Mouse (Mus musculus) right cerebral cortex, postnatal 10 days (tissue): ENCODE results near the gene Sprr2f.

Experiments
- DNase-seq, 2 experiments: peaks; one replicate each; pipeline ENCODE4 v3.0.0; 2021; ENCODE audit warnings: low spot score in 2 of 2

Sprr2f gene

DNA sequence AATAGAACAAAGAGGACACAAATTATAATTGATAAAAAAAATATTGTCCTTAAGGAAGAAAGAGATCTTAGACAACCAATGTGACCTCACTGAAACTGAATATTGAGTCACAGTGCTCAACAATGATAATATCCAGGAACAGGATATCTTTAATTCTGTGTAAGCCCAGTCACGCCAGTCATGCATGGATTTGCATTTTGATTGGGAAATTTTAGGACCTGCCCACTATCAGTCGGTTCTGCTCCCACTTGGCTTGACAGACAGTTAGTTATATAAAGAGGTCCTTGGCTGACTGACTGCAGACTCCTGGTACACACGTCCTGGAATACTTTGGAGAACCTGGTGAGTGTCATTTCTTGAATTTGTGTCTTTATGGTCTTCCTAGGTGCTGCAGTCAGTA lies at the start of gene Sprr2f:
Gene Sprr2f, plus strand, starts transcription at position 301 of the 400 bp plus-strand sequence.
- DNase-seq: no peak

DNA sequence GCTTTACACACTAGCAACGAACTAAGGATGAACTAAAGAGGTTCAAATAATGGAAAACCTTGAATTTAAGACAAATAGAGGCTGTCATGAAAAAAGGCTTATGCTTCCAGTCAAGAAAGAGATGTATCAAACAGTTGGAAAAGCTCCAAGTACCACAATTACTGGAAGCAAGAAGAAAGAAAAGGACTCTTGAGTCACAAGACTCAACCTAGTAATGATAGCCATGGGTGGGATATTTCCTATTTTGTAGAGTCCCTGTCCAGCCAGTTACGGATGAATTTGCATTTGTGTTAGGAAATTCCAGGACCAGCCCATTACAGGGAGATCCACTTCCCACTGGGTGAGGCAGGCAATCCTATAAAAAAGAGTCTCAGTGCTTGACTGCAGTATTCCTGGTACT lies 48.7 kb upstream of the Sprr2f start, which contains the start of gene Sprr2b:
Gene Sprr2b, plus strand, starts transcription at position 301 of the 400 bp plus-strand sequence.
- no peak for DNase-seq

DNA sequence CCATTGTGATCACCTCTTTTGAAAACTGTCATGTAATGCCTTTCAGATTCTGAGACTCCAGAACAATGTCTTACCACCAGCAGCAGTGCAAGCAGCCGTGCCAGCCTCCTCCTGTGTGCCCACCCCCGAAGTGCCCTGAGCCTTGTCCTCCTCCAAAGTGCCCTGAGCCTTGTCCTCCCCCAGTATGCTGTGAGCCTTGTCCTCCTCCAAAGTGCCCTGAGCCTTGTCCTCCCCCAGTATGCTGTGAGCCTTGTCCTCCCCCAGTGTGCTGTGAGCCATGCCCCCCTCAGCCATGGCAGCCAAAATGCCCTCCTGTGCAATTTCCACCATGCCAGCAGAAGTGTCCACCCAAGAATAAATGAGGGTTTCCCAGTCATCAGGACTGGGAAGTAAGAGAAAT lies 47.6 kb upstream of the Sprr2f start:
- DNase-seq: no peak

DNA sequence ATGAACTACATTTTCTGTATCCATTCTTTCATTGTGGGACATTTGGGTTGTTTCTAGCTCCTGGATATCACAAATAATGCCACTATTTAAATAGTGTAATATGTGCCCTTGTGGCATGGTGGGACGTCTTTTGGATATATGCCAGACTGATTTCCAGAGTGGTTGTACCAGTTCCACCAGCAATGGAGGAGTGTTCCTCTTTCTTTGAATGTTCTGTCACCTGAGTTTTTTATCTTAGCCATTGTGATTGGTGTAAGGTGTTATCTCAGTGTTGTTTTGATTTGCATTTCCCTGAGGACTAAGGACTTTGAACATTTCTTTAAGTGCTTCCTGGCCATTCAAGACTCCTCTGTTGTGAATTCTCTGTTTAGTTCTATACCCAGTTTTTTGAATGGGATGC lies 28.7 kb upstream of the Sprr2f start:
- no peak for DNase-seq

DNA sequence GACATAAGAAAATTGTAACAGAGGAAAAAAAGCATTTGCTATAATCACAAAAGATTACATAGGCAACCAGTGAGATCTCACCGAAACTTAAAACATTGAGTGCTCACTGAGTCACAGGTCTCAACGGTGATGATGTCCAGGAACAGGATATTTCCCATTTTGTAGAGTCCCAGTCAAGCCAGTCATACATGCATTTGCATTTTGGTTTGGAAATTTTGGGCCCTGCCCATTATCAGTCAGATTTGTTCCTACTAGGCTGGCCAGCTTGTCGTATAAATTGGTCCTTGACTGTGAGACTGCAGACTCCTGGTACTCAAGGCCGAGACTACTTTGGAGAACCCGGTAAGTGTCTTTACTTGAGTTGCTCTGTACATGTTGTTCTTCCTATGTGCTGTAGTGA lies 26.1 kb upstream of the Sprr2f start, which contains the start of gene Sprr2d:
Gene Sprr2d, plus strand, starts transcription at position 301 of the 400 bp plus-strand sequence.
- DNase-seq: no peak

DNA sequence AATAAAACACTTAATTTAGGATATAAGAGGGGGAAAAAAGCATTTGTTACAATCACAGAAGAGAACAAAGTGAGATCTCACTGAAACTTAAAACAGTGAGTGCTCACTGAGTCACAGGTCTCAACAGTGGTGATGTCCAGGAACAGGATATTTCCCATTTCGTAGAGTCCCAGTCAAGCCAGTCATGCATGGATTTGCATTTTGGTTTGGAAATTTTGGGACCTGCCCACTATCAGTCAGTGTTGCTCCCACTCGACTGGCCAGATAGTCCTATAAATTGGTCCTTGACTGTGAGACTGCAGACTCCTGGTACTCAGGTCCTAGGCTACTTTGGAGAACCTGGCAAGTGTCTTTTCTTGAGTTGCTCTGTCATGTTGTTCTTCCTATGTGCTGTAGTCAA lies 13.1 kb upstream of the Sprr2f start, which contains the start of gene Sprr2e:
Gene Sprr2e, plus strand, starts transcription at position 301 of the 400 bp plus-strand sequence.
- no peak for DNase-seq

DNA sequence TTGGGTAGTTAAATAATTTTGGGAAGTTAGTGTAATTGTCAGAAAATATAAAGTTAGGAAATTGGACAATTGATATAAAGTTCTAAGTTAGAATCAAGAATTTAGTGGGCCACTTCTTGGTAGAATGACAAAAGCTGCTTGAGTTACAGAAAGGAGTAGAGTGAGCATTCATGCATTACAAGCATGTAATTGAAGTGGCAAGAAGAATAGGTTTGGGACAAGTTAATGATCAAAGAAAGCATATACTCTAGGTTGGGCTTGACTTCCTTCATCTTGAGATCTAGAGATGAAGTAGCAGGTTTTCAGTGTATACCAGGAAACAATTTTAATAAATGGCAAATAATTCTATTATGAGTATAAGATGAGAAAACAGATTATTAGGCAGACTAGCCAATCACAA lies 3.4 kb upstream of the Sprr2f start:
- no peak for DNase-seq

DNA sequence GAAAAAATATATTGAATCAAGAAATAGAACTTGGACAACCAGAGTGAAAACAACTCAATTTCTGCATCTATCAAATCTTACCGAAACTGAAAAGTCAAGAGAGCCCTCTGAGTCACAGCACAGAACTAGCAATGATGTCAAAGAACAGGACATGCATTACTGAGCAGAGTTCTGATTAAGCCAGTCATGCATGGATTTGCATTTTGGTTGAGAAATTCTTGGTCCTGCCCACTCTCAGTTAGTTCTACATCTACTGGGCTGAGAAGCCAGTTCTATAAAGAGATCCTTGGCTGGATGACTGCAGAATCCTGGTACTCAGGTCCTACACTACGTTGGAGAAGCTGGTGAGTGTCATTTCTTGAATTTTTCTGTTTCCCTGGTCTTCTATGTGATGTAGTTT lies 8.6 kb downstream of the Sprr2f start:
- no peak for DNase-seq

DNA sequence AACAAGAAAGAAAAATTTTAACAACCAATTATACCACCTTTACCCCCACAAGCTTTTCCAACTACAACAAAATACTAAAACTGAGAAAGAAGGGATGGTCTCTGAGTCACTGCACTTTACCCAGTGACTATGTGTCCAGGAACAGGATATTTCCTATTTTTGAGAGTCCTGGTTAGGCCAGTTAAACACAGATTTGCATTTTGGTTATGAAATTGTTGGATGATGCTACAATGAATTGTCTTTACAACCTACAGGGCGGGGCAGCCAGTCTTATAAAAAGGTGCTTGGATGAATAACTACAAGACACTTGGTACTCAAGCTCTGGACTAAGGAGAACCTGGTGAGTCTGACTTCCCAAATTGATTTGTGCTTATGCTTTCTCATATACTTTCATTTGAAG lies 20.4 kb downstream of the Sprr2f start, which contains the start of gene Sprr2h:
Gene Sprr2h, plus strand, starts transcription at position 301 of the 400 bp plus-strand sequence.
- DNase-seq: no peak

DNA sequence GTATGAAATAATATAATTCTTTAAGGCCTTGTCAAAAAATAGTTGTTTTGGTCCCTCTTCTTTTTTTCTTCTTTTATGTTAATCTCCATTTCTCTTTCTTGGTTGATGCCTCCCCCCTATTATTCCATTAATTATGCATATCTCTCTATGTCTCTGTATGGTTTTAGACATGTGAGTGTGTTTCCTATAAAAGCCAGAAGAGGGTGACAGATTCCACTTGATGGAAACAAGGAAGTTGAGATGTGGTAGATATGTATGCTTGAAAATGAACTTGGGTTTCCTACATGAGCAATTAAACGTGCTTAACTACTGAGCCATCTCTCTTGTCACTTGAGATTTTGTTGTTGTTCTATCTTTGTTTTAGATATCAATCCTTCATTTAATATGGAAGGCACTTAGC lies 29.3 kb downstream of the Sprr2f start:
- no peak for DNase-seq

DNA sequence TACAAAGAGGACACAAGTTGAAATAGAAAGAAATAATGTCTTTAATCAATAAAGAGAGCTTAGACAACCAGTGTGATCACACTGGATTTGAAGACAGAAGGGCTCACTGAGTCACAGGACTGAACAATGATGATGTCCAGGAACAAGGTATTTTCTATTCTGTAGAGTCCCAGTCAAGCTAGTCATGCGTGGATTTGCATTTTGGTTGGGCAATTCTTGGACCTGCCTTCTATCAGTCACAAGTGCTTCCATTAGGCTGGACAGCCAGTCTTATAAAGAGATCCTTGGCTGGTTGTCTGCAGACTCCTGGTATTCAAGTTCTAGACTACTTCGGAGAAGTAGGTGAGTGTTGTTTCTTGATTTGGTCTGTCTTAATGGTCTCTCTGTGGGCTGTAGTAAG lies 42.7 kb downstream of the Sprr2f start, which contains the start of gene Sprr2i:
Gene Sprr2i, plus strand, starts transcription at position 301 of the 400 bp plus-strand sequence.
- DNase-seq: no peak
